Mouse (Mus musculus) limb, embryonic 12.5 days (tissue): ENCODE data around the gene Irf1. TPM values are rescaled to one million over a fixed set of nuclear protein-coding genes. Genes with fewer than 3 reads are reported as not detected.

Source experiments
- ATAC-seq: fragments of 200-750 bp; cut with Nextera tagmentation; 2 replicates; pipeline ENCODE4 v1.8.0; 2017; ENCODE audit warnings: low read depth, moderate TSS enrichment; ENCODE audit not compliant: insufficient number of reproducible peaks, insufficient read depth, low FRiP score, low TSS enrichment
- H3K27ac ChIP-seq: fragments of 300-500 bp; sonication (generic); 2 replicates; pipeline ENCODE4 v1.5.1; 2016; ENCODE audit warnings: mild to moderate bottlenecking, moderate library complexity
- H3K27me3 ChIP-seq: fragments of 300-500 bp; sonication (generic); 2 replicates; pipeline ENCODE4 v1.6.1; 2016; ENCODE audit warnings: mild to moderate bottlenecking, moderate library complexity
- H3K36me3 ChIP-seq: fragments of 300-500 bp; sonication (generic); 2 replicates; pipeline ENCODE4 v1.6.1; 2016; ENCODE audit warnings: mild to moderate bottlenecking, moderate library complexity
- H3K4me1 ChIP-seq: fragments of 300-500 bp; sonication (generic); replicated peaks from 2 replicates; pipeline ENCODE4 v1.6.1; 2016
- H3K4me2 ChIP-seq: fragments of 300-500 bp; sonication (generic); 2 replicates; pipeline ENCODE4 v1.6.1; 2016; ENCODE audit warnings: mild to moderate bottlenecking, moderate library complexity
- H3K4me3 ChIP-seq: fragments of 300-500 bp; sonication (generic); replicated peaks from 2 replicates; pipeline ENCODE4 v1.5.1; 2016; ENCODE audit warnings: mild to moderate bottlenecking
- H3K9ac ChIP-seq: fragments of 300-500 bp; sonication (generic); replicated peaks from 2 replicates; pipeline ENCODE4 v1.6.1; 2016; ENCODE audit warnings: mild to moderate bottlenecking, moderate library complexity
- H3K9me3 ChIP-seq: fragments of 300-500 bp; sonication (generic); 2 replicates; pipeline ENCODE4 v1.6.1; 2016; ENCODE audit warnings: mild to moderate bottlenecking, moderate library complexity
- WGBS: fragments of 180-500 bp; shearing (Covaris S2); methylation state at CpG from one replicate; pipeline ENCODE4 v1.1.7; 2016; 5-methylcytosine and 5-hydroxymethylcytosine counted together
- polyA plus RNA-seq: library from polyadenylated mRNA; unstranded; fragments of >200 nt; fragmentation: Nextera tagmentation; extraction: Ambion mirVana; gene quantifications from 2 replicates; pipeline ENCODE4 v1.2.1, GENCODE M21; 2016

Irf1 gene
- polyA plus RNA-seq, 1 experiment from 2014 or later = 8.5 TPM

GRCm38 (mm10) chr11:53773087-53773486, 3.3 kb downstream of the Irf1 start, which contains the start of gene Gm17334:
Gm17334 (minus strand) TSS chr11:53773187.
- Histone ChIP-seq H3K36me3 (peaks cover 44% of the 10 kb centered on the region), H3K9me3 (no peaks in the 10 kb centered on the region), H3K4me2 (no peak within 1 kb of the TSS), H3K4me3 (no peak within 1 kb of the TSS), H3K4me1 (peaks cover 12% of the 10 kb centered on the region), H3K27me3 (peaks cover 15% of the 10 kb centered on the region; the same call in 1 of the 2 replicates), H3K9ac (no peak within 1 kb of the TSS), H3K27ac (no peak within 1 kb of the TSS)
- WGBS = 85% methylated on average over 5 of the region's 5 CpGs
- ATAC-seq = no peak

- no peak for ATAC-seq
- 92% methylated on average over 16 of the region's 16 CpGs for WGBS
- Histone ChIP-seq H3K9ac (no peak overlapping the region), H3K27me3 (peaks cover 10% of the 10 kb centered on the region; the same call in 1 of the 2 replicates), H3K9me3 (no peaks in the 10 kb centered on the region), H3K4me1 (peaks cover 12% of the 10 kb centered on the region), H3K27ac (no peak overlapping the region), H3K36me3 (peaks cover 45% of the 10 kb centered on the region), H3K4me2 (no peak overlapping the region), H3K4me3 (no peak overlapping the region)
These were observed 4.0 kb downstream of the Irf1 start for GRCm38 (mm10) chr11:53773641-53774360.

GRCm38 (mm10) chr11:53774659-53775255, 4.9 kb downstream of the Irf1 start:
- ATAC-seq = no peak

GRCm38 (mm10) chr11:53777736-53778135, 7.9 kb downstream of the Irf1 start:
- Histone ChIP-seq H3K4me1 (no peaks in the 10 kb centered on the region), H3K27me3 (no peaks in the 10 kb centered on the region), H3K4me3 (no peak overlapping the region), H3K27ac (no peak overlapping the region), H3K36me3 (peaks cover 48% of the 10 kb centered on the region), H3K9ac (no peak overlapping the region), H3K9me3 (no peaks in the 10 kb centered on the region), H3K4me2 (no peak overlapping the region)
- ATAC-seq = no peak
- WGBS = 80% methylated on average over 5 of the region's 5 CpGs

More at GRCm38 (mm10) chr11:53774659-53775255, 4.9 kb downstream of the Irf1 start:
- Histone ChIP-seq H3K4me3 (no peak overlapping the region), H3K36me3 (peaks cover 48% of the 10 kb centered on the region), H3K27ac (no peak overlapping the region), H3K27me3 (peaks cover 6% of the 10 kb centered on the region; the same call in 1 of the 2 replicates), H3K4me1 (peaks cover 6% of the 10 kb centered on the region; the same call in 1 of the 2 replicates), H3K4me2 (no peak overlapping the region), H3K9ac (no peak overlapping the region), H3K9me3 (no peaks in the 10 kb centered on the region)
- 90% methylated on average over 13 of the region's 13 CpGs for WGBS

- WGBS = 76% methylated on average over 5 of the region's 5 CpGs
- Histone ChIP-seq H3K9ac (no peak overlapping the region), H3K4me2 (no peak overlapping the region), H3K36me3 (peaks cover 46% of the 10 kb centered on the region), H3K27ac (no peak overlapping the region), H3K4me3 (no peak overlapping the region), H3K4me1 (no peaks in the 10 kb centered on the region), H3K27me3 (no peaks in the 10 kb centered on the region), H3K9me3 (no peaks in the 10 kb centered on the region)
- no peak for ATAC-seq
These were observed 8.6 kb downstream of the Irf1 start for GRCm38 (mm10) chr11:53778455-53778854.

GRCm38 (mm10) chr11:53779808-53780207, 10.0 kb downstream of the Irf1 start:
- no peak for ATAC-seq
- no peak overlapping the region for H3K4me3 ChIP-seq
- H3K9ac ChIP-seq = no peak overlapping the region
- H3K4me1 ChIP-seq = no peaks in the 10 kb centered on the region
- WGBS = 86% methylated on average over 2 of the region's 2 CpGs
- H3K4me2 ChIP-seq = no peak overlapping the region
- H3K27ac ChIP-seq = no peak overlapping the region
- H3K36me3 ChIP-seq = peaks cover 33% of the 10 kb centered on the region
- H3K9me3 ChIP-seq = no peaks in the 10 kb centered on the region
- H3K27me3 ChIP-seq = no peaks in the 10 kb centered on the region

GRCm38 (mm10) chr11:53780262-53780661, 10.4 kb downstream of the Irf1 start:
- Histone ChIP-seq H3K4me1 (no peaks in the 10 kb centered on the region), H3K4me2 (no peak overlapping the region), H3K9ac (no peak overlapping the region), H3K9me3 (no peaks in the 10 kb centered on the region), H3K36me3 (peaks cover 29% of the 10 kb centered on the region), H3K27ac (no peak overlapping the region), H3K4me3 (no peak overlapping the region), H3K27me3 (no peaks in the 10 kb centered on the region)
- WGBS = 71% methylated on average over 3 of the region's 3 CpGs
- no peak for ATAC-seq

- Histone ChIP-seq H3K4me3 (no peak overlapping the region), H3K27ac (no peak overlapping the region), H3K4me1 (no peaks in the 10 kb centered on the region), H3K4me2 (no peak overlapping the region), H3K36me3 (peaks cover 21% of the 10 kb centered on the region; the same call in 1 of the 2 replicates), H3K9ac (no peak overlapping the region), H3K9me3 (no peaks in the 10 kb centered on the region), H3K27me3 (no peaks in the 10 kb centered on the region)
- no peak for ATAC-seq
- WGBS = 89% methylated on average over 4 of the region's 4 CpGs
These were observed 11.5 kb downstream of the Irf1 start for GRCm38 (mm10) chr11:53781201-53781775.

GRCm38 (mm10) chr11:53781964-53782363, 12.2 kb downstream of the Irf1 start:
- 89% methylated on average over 7 of the region's 7 CpGs for WGBS
- Histone ChIP-seq H3K27ac (no peak overlapping the region), H3K9ac (no peak overlapping the region), H3K27me3 (no peaks in the 10 kb centered on the region), H3K4me3 (no peak overlapping the region), H3K36me3 (peaks cover 15% of the 10 kb centered on the region; the same call in 1 of the 2 replicates), H3K4me2 (no peak overlapping the region), H3K4me1 (no peaks in the 10 kb centered on the region), H3K9me3 (no peaks in the 10 kb centered on the region)
- no peak for ATAC-seq

- WGBS = 88% methylated on average over 9 of the region's 9 CpGs
- Histone ChIP-seq H3K4me3 (no peak overlapping the region), H3K36me3 (peaks cover 4% of the 10 kb centered on the region; the same call in 1 of the 2 replicates), H3K27me3 (no peaks in the 10 kb centered on the region), H3K4me1 (no peaks in the 10 kb centered on the region), H3K9me3 (no peaks in the 10 kb centered on the region), H3K4me2 (no peak overlapping the region), H3K27ac (no peak overlapping the region), H3K9ac (no peak overlapping the region)
- no peak for ATAC-seq
These were observed 13.5 kb downstream of the Irf1 start for GRCm38 (mm10) chr11:53783288-53783687.

GRCm38 (mm10) chr11:53785311-53785936, 15.6 kb downstream of the Irf1 start:
- no peaks in the 10 kb centered on the region for H3K27me3 ChIP-seq
- H3K27ac ChIP-seq = no peak overlapping the region
- 87% methylated on average over 3 of the region's 3 CpGs for WGBS
- 0 out of 2 replicates have a peak, but pooled peaks cover 2% of the 10 kb centered on the region for H3K4me1 ChIP-seq
- no peak overlapping the region for H3K9ac ChIP-seq
- ATAC-seq = no peak
- no peaks in the 10 kb centered on the region for H3K36me3 ChIP-seq
- 0 out of 2 replicates have a peak, but pooled peaks cover 4% of the 10 kb centered on the region for H3K9me3 ChIP-seq
- no peak overlapping the region for H3K4me2 ChIP-seq
- H3K4me3 ChIP-seq = no peak overlapping the region
